Mouse (Mus musculus) ovary, postnatal 36 days (tissue): Measurements from ENCODE around the gene Klkb1.

ENCODE experiments used
- DNase-seq: peaks from one replicate; pipeline ENCODE4 v3.0.0; 2022; ENCODE audit warnings: low spot score, mixed read lengths

Klkb1 gene

DNA sequence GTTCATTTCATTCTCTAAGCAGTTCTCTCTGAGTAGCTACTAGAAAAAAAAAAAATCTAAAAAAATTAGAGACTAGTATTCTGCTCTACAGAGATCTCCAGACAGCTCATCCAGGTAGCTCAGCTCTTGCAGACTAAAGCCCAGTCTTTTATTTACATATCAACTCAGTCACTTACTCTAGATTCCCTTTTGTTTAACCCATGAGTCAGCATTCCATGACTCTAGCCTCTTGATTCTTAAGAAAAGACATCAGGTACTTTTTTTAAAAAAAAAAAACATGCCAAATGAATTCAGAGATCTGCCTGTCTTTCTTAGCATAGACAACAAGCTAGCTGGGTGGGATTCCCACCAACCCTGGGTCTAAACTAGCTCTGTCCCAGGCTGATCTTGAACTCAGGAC lies 26.2 kb downstream of the Klkb1 start:
- no peak for DNase-seq

DNA sequence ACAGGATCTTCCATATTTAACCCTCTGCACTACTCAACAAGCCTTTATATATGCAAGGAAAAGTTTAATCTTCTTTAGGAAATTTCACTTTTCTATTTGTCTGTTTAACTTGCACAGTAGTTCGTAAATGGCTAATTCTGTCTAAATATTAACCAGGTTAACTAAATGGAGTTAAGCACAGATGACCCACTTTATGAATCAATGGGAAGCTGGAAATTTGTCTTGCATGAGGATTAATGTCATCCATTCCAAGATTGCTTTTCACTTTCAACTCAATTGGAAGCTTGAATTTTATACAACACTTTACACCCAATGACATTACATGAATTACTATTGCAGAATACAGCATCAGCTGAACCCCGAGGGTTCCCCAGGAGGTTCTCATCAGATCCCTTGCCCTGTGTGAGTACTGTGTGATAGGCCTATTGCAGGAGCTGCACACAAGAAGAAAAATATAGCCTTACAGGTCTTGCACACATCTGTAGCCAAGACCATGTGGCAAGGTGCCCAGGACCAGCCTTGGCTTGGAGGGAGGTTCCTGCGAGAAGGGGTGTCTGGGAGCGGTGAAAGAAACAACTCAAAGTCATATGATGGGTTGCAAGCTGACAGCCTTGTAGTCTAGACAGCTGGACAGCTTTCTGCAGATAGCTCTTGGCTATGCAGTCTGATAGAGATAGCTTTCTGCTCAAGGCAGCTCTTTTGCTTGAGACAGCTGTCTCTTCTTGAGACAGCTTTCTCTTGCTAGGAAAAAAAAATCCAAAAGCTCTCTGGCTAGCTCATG lies 26.9 kb downstream of the Klkb1 start:
- DNase-seq = peak; percentile 38

DNA sequence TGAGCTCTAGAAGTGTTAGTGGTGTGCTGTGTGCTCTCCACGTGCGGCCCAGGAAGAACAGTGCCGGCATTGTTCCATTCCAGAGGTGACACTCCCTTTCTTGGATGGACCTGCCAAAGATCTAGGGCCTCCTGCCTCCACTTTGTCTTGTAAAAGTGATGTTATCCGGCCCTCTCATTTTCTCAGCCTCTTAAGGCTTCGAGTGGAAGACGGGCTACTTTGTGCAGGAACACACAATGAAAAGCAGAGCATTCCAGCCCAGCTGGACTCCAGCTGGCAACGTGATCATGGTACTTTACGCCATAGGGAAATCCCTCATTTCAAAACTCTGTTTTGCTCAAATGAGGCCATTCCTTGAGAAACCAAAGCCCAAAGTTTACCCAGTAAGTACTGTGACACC lies 27.7 kb downstream of the Klkb1 start:
- DNase-seq = no peak

DNA sequence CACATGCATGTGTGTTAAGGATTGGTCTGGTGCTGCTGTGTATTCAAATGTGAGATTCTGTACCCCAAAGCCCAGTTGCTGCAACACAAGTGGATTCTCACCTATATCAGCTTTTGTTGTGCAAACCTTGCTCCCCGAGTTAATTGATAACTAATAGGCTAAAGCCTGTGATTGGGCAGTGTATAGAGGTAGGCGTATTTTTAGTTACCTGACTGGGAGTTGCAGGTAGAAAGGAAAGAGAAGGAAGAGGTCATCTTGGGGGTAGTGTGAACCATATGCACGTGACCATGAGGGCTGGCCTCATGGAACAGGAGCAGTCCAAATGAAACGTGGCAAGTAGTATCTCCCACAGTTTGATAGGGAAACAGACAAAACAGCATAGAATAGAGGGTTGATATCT lies 29.7 kb downstream of the Klkb1 start:
- DNase-seq = no peak

DNA sequence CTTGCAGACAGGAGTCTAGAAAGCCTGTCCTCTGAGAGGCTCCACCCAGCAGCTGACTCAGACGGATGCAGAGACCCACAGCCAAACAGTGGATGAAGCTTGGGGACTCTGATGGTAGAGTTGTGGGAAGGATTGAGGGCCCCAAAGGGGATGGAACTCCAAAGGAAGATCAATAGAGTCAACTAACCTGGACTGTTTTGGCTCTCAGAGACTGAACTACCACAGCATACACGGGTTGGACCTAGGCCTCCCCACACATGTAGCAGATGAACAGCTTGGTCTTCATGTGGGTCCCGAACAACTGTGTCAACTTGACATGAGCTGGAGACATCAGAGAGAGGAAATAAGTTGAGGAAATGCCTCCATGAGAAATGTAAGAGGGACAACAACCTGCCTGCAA lies 31.8 kb downstream of the Klkb1 start:
- no peak for DNase-seq

DNA sequence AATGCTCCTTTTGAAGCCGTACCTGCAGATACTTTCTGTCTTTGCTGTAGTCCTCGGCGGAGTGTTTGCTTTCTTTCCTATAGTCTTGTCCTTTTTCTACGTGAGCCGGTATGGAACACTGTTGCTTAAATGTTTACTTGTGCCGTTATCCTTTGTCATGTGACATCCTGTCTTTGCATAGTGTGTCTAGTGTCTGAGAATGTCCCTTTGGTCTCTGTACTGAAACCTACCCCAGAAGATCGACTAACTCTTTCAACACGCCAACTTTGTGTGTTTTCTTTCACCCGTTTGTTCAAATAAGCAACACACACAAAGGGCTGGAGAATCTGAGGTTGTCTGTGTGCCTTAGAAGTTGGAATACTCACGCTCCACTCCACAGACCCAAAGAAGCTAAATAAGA lies 32.7 kb downstream of the Klkb1 start, which contains the start of gene F11:
Gene F11, minus strand, starts transcription at position 112 of the 400 bp plus-strand sequence.
- DNase-seq = no peak

DNA sequence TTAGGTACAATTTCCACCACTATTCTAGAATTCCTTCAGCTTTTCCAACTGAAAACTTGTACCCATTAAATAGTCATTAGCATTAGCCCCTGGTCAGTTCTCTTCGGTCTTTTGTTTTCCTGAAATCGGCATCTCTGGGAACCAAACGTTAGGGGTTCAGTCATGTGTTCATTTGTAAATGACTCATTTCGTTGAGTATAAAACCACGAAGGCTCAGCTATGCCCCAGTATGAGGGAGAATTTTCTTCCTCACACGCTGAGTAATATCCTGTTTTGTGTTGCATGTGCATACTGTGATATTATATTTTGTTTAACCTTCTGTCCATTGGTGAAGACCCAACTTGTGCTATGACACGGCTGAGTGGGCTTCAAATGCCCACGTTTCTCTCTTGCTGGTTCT lies 36.2 kb downstream of the Klkb1 start:
- no peak for DNase-seq

DNA sequence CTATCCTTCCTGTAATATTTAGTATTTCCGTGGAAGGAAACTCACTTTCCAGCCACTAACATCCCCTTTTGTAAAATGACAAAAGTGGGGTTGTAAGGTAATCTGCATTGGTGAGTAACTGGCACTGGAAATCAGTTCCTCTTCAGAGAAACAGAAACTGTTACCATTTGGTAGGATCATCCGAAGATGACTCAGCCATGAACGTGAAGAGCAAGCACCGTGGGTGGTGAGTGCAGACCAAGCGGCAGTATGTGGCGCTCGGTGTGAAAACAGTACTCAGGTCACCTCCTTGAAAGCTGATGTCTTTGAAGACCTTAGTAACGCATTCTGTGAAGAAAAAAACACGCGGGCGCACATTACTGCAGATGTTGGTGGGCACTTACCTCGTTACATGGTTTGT lies 39.6 kb downstream of the Klkb1 start:
- no peak for DNase-seq

DNA sequence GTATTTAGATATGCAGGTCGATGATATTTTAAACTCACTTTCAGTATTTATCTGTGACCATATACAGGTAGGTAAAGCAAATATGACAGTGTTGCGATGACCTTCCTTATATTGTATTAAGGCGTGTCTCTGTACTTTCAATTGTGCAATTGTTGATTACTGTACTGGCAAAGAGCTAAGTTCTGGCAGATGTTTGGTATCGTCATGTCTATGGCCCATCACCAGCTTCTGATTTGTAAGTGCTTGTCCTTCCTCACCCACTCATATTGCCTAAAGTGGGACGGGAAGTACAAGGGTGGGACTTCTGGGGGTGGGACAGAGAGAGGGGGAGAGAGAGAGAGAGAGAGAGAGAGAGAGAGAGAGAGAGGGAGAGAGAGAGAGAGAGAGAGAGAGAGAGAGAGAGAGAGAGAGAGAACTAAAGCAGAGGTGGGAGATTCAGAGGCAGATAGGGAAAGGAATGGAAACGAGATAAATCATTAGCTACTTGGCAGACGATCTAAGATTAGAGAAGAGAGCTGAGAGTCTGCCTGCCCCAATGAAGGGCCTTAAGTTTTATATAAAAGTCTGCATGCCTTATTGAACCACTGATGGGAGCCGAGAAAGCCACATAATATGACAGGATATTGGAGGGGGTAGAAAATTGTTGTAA lies 40.3 kb downstream of the Klkb1 start:
- DNase-seq = no peak

DNA sequence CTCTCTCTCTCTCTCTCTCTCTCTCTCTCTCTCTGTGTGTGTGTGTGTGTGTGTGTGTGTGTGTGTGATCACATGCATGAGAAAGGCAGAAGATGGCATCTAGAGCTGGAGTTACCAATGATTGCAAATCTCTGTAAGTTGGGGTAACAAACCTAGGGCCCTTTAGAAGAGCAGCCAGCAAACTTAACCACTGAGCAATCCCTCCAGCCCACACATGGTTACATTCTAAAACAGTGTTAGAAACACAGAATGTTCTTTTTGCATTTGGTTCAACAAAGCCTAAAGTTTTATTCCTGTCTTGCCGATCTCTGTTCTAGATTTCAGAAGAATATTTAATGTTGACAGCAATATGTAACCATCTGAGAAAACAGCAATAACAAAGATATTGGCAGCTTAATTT lies 41.1 kb downstream of the Klkb1 start:
- DNase-seq = no peak

DNA sequence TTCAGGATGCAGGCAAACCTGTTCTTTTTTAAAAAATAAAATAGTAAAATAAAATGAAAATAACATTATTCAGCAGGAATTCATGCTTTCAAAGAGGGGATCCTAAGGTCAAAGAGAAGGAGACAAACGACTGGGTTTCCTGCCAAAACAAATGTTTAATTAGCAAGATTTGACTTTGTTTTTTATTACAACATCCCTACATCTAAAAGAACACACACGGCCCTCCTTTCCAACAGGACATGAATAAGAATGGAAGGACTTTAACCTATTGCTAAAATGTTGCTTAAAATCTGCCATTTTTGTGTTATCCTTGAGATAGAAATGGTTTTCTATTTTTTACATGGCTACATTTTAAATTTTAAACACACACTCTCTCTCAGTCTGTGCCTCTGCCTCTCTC lies 41.5 kb downstream of the Klkb1 start:
- DNase-seq = no peak

DNA sequence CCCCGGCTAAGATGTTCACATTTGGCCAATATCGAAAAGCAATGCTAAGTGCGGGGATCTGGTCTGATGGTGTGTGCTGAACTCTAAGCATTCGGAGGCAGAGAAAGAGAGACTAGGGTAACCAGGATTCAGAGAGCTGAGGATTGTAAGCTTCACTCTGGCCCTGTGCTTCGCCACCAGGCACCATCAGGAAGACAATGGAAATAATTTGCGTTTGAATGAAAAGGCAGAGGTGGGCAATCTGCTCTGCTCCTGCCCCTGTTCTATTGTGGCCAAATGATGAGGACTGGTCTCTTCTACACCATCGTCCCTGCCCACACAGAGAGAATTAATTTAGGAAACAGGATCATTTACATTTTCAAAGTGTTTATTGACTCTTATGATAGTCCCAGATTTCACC lies 48.4 kb downstream of the Klkb1 start:
- no peak for DNase-seq

DNA sequence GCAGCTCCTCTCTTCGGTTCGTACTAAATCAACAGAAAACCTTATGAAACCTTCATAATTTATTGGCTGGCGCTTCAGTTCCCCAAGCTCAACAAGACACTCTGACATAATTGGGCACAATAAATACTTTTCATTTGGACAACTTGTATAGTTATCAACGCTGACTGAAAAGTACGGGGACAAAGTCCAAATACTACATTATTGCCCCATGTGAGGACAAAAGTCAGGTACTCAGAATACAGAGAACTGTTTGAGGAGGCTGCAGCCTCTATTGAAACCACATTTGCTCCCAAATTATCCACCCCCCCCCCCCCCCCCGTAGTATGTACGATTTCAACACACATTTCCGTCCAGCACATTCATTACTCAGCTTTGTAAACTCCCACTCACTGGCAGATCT lies 55.3 kb downstream of the Klkb1 start:
- no peak for DNase-seq

DNA sequence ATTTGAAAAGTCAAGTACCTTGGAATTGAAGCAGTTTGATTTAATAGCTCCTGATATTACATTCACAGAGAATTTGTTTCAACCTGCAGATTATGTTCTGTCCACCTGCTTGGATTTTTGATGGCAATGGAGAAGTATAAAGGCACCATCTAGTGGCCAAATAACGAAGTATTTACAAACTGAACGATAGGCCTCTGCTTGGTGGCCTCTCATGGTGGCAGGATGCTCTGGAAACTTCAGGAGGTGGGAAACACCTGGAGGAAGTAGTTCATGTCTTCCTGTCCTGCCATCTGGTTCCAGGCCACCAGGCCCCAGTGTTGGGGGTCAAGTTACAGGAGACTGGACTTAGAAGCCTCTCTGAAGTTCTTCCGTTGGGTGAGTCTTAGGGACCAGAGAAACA lies 56.4 kb downstream of the Klkb1 start:
- DNase-seq = no peak

DNA sequence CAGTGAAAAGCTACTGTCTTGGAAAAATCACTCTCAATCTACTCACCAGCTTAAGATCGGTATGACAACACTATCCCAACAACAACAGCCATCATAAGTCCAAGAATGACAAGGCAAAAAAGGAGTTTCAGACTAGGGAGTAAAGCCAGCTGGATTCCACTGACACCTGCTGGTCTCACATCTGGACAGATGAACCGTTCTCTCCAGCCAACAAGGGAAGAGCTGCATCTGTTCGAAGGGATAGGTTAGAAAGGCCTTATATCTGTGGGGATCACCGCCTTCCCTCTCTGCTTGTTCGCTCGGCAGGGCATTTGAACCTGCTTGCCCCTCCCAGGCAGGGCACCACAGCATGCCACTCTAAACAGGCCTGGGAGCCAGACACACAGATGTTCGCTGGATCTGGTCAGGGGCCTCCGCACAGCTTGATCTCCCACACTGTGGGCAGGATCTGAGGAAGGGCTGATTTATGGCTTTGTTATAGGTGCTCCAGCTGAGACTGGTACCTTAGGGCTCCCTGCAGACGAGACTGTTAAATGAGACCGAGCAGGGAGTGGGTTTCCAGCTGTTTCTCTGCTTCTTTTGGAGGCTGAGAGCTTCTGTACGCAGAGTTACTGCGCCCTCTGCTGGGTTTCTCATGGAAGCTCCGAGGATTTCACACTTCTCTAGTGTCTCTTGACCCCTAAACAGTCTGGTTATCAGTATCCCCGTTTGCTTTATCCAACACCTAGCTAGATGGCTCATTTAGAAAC lies 58.3 kb downstream of the Klkb1 start:
- DNase-seq = peak; percentile 38

DNA sequence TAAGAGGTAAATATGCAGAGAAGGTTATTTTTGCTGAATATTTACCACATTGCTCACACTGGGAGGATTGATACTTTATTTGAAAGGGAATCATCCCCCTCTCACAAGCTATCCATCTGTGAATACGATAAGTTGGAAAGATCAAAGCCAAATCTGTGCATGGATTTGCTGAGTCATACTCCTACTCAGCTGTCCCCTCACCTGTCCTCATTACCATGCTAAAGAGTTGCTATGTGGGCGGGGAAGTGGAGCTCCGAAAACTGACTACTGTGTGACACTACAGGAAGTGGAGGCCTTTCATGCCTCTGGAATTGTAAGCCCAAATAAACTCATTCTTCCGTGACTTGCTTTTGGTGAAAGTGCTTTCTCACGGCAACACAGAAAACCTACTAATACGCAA lies 59.4 kb downstream of the Klkb1 start:
- no peak for DNase-seq

DNA sequence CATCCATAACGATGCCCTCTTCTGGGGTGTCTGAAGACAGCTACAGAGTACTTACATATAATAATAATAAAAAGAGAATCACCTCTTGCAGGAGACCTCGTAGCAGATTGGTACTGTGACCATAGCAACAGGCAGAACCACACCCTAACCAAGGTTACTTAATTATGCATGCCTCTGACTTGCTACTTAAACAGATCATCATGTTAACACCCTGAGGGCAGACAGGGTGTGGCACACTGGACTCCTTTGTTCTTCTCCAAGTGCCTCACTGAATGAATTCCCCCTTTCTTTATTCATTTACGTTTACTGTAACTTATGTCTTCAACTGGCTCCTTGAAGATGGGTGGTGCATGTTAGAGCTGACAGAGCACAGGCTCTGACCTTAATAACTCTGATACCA lies 61.4 kb downstream of the Klkb1 start:
- DNase-seq = no peak
